Mouse (Mus musculus) hindbrain, embryonic 14.5 days (tissue): ENCODE measurements around the gene Hist1h4f. TPM values are rescaled to one million over a fixed set of nuclear protein-coding genes. Genes with fewer than 3 reads are reported as not detected.
"Not testable (repeated sequence)": the region's sequence is repeated elsewhere in the genome, so short reads cannot be mapped to it uniquely, and the experiment has no call there.

ENCODE experiments used
- ATAC-seq: fragments of 200-750 bp; cut with Nextera tagmentation; 2 replicates; pipeline ENCODE4 v1.8.0; 2017; ENCODE audit warnings: moderate number of reproducible peaks, mild to moderate bottlenecking, moderate TSS enrichment, moderate library complexity; ENCODE audit not compliant: low FRiP score
- DNase-seq: peaks from one replicate; pipeline ENCODE4 v3.0.0-alpha.2; 2015; ENCODE audit warnings: low spot score
- H3K27ac ChIP-seq: fragments of 300-500 bp; sonication (generic); 2 replicates; pipeline ENCODE4 v1.5.1; 2014; ENCODE audit warnings: mild to moderate bottlenecking, moderate library complexity
- H3K27me3 ChIP-seq: fragments of 300-500 bp; sonication (generic); 2 replicates; pipeline ENCODE4 v1.6.1; 2014; ENCODE audit warnings: mild to moderate bottlenecking, low read length, mixed read lengths; ENCODE audit not compliant: control insufficient read depth, insufficient read depth
- H3K36me3 ChIP-seq: fragments of 300-500 bp; sonication (generic); replicated peaks from 2 replicates; pipeline ENCODE4 v1.6.1; 2014; ENCODE audit not compliant: control insufficient read depth, insufficient read depth
- H3K4me1 ChIP-seq: fragments of 300-500 bp; sonication (generic); replicated peaks from 2 replicates; pipeline ENCODE4 v1.6.1; 2014; ENCODE audit warnings: antibody characterized with exemption, low read length, mixed read lengths; ENCODE audit not compliant: control insufficient read depth, insufficient read depth
- H3K4me2 ChIP-seq: fragments of 300-500 bp; sonication (generic); replicated peaks from 2 replicates; pipeline ENCODE4 v1.6.1; 2014; ENCODE audit warnings: mild to moderate bottlenecking, moderate library complexity
- H3K4me3 ChIP-seq: fragments of 300-500 bp; sonication (generic); replicated peaks from 2 replicates; pipeline ENCODE4 v1.5.1; 2014; ENCODE audit warnings: mild to moderate bottlenecking, low read length
- H3K9ac ChIP-seq: fragments of 300-500 bp; sonication (generic); 2 replicates; pipeline ENCODE4 v1.6.1; 2014
- H3K9me3 ChIP-seq: fragments of 300-500 bp; sonication (generic); 2 replicates; pipeline ENCODE4 v1.6.1; 2016; ENCODE audit warnings: low read length; ENCODE audit not compliant: control insufficient read depth
- WGBS: fragments of 180-500 bp; shearing (Covaris S2); extraction: QIAGEN DNeasy Blood & Tissue Kit; methylation state at CpG from one replicate; pipeline ENCODE4 v1.1.7; 2014; 5-methylcytosine and 5-hydroxymethylcytosine counted together
- polyA plus RNA-seq: library from polyadenylated mRNA; unstranded; fragments of >200 nt; fragmentation: Nextera tagmentation; extraction: Ambion mirVana; gene quantifications from 2 replicates; pipeline ENCODE4 v1.2.1, GENCODE M21; 2014

Hist1h4f gene
- polyA plus RNA-seq, 1 experiment from 2014 or later, result not detected

- Histone ChIP-seq H3K4me1 (peaks cover 19% of the 10 kb centered on the region), H3K36me3 (no peaks in the 10 kb centered on the region), H3K27ac (no peak overlapping the region), H3K4me2 (peak overlapping the region; percentile 55), H3K27me3 (no peaks in the 10 kb centered on the region), H3K9ac (no peak overlapping the region), H3K4me3 (no peak overlapping the region), H3K9me3 (no peaks in the 10 kb centered on the region)
- no peak for DNase-seq
- no peak for ATAC-seq
- WGBS, result 79% methylated on average over 3 of the region's 3 CpGs
Observed at GRCm38 (mm10) chr13:23537006-23537710, 14.3 kb downstream of the Hist1h4f start.

- Histone ChIP-seq H3K9ac (no peak overlapping the region), H3K4me1 (peaks cover 22% of the 10 kb centered on the region), H3K4me2 (peak overlapping the region; percentile 55), H3K36me3 (no peaks in the 10 kb centered on the region), H3K27ac (no peak overlapping the region), H3K4me3 (peak overlapping the region; percentile 35), H3K27me3 (no peaks in the 10 kb centered on the region), H3K9me3 (no peaks in the 10 kb centered on the region)
- 26% methylated on average over 7 of the region's 7 CpGs for WGBS
- DNase-seq (no peak), ATAC-seq (no peak)
Observed at GRCm38 (mm10) chr13:23536076-23536822, 15.2 kb downstream of the Hist1h4f start.

DNA sequence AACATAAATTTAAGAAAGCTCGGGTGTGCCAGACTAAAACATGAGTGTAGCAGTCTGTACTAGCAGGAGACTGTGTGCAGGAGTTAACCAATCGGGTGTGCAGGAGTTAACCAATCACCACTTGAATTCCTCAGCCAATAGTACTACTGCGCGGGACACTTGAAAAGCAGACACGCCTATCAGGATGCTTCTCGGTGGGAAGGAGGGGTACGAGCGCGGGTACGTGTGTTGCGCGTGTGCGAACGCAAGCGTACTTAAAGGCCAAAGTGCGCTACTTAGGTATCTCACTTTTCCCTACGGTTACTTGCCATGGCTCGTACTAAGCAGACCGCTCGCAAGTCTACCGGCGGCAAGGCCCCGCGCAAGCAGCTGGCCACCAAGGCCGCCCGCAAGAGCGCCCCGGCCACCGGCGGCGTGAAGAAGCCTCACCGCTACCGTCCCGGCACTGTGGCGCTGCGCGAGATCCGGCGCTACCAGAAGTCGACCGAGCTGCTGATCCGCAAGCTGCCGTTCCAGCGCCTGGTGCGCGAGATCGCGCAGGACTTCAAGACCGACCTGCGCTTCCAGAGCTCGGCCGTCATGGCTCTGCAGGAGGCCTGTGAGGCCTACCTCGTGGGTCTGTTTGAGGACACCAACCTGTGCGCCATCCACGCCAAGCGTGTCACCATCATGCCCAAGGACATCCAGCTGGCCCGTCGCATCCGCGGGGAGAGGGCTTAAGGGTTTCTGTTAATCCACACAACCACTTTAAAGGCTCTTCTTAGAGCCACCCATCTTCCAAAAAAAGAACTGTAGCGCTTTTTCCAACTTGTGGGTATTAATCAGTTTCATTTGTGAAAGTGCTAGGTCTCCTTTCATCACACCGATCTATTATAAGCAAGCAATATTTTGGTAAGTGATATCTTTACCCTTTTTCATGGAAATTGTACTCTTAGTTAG is 16.0 kb downstream of the Hist1h4f start, which contains the start of gene Hist1h3g:
Hist1h3g (plus strand) TSS at position 286 of the 939 bp plus-strand sequence.
- Histone ChIP-seq H3K9ac (peak within 1 kb of the TSS; percentile 36), H3K4me3 (peak within 1 kb of the TSS; percentile 35), H3K4me2 (peak within 1 kb of the TSS; percentile 55), H3K4me1 (peaks cover 22% of the 10 kb centered on the region), H3K27ac (peak within 1 kb of the TSS; percentile 71)
- peak; percentile 95 for DNase-seq
- WGBS, result under 1% methylated on average over 36 of the region's 62 CpGs
- not testable (repeated sequence) for H3K9me3 ChIP-seq, H3K27me3 ChIP-seq, H3K36me3 ChIP-seq
- peak; percentile 92 for ATAC-seq

- Histone ChIP-seq H3K9me3 (no peaks in the 10 kb centered on the region), H3K4me1 (peaks cover 27% of the 10 kb centered on the region), H3K9ac (peak overlapping the region; percentile 36), H3K36me3 (no peaks in the 10 kb centered on the region), H3K4me2 (peak overlapping the region; percentile 55), H3K4me3 (peak overlapping the region; percentile 35), H3K27ac (peak overlapping the region; percentile 71), H3K27me3 (no peaks in the 10 kb centered on the region)
- under 1% methylated on average over 15 of the region's 15 CpGs for WGBS
- ATAC-seq (no peak), DNase-seq (no peak)
Observed at GRCm38 (mm10) chr13:23534368-23535131, 16.9 kb downstream of the Hist1h4f start.

- ATAC-seq, result peak; percentile 44
- H3K4me2 ChIP-seq, result peak within 1 kb of the TSS; percentile 55
- not testable (repeated sequence) for H3K36me3 ChIP-seq, H3K27me3 ChIP-seq, H3K9me3 ChIP-seq
- H3K4me1 ChIP-seq, result peaks cover 29% of the 10 kb centered on the region
- WGBS, result under 1% methylated on average over 24 of the region's 53 CpGs
- H3K4me3 ChIP-seq, result peak within 1 kb of the TSS; percentile 35
- peak; percentile 88 for DNase-seq
- peak within 1 kb of the TSS; percentile 71 for H3K27ac ChIP-seq
- H3K9ac ChIP-seq, result peak within 1 kb of the TSS; percentile 84
Observed at GRCm38 (mm10) chr13:23533560-23534367, 17.7 kb downstream of the Hist1h4f start, which contains the start of gene Hist1h2af. Gene Hist1h2af, plus strand, starts transcription at chr13:23533906.

- ATAC-seq (no peak), DNase-seq (no peak)
- Histone ChIP-seq H3K4me1 (peaks cover 29% of the 10 kb centered on the region), H3K4me3 (peak overlapping the region; percentile 49), H3K4me2 (peak overlapping the region; percentile 55), H3K27ac (peak overlapping the region; percentile 95), H3K27me3 (no peaks in the 10 kb centered on the region), H3K9ac (peak overlapping the region; percentile 84), H3K9me3 (no peaks in the 10 kb centered on the region), H3K36me3 (no peaks in the 10 kb centered on the region)
- WGBS, result 24% methylated on average over 9 of the region's 9 CpGs
Observed at GRCm38 (mm10) chr13:23532262-23533075, 19.0 kb downstream of the Hist1h4f start.

DNA sequence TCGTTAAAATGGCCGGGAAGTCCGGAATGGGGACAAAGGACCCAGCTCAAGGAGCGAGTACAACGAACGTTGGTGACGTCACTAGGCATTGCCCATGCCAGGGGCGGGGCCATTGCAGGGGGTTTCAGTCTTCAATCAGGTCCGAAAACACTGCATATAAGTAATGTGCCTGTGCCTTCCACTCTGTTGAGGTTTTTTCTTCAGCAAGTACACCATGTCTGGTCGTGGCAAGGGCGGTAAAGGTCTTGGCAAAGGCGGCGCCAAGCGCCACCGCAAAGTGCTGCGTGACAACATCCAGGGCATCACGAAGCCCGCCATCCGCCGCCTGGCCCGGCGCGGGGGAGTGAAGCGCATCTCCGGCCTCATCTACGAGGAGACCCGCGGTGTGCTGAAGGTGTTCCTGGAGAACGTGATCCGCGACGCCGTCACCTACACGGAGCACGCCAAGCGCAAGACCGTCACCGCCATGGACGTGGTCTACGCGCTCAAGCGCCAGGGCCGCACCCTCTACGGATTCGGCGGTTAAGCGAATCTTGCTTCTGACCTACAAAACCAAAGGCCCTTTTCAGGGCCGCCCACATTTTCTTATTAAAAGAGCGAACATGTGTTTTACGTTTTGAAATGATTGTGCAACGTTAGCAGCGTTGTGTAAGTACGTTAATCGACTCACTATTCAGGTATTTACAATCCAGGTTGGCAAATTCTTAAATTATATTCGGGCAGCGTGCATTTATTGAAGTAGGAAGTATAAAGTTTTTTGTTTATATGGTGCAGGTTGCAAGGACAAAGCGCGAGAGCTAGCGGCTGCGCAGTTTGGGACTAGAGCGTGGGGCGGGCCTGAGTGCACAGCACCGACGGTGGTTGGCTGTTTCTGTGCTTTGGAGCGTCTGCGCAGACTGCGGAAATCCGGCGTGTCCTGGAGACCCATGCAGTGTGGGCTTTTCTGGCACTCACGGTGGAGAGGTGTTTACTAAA is 20.3 kb downstream of the Hist1h4f start, which contains the start of gene Hist1h4h:
Hist1h4h (plus strand) TSS at position 150 of the 975 bp plus-strand sequence.
- H3K9me3 ChIP-seq, result no peaks in the 10 kb centered on the region
- peak within 1 kb of the TSS; percentile 84 for H3K9ac ChIP-seq
- H3K27me3 ChIP-seq, result no peaks in the 10 kb centered on the region
- peak within 1 kb of the TSS; percentile 55 for H3K4me2 ChIP-seq
- DNase-seq, result peak; percentile 100
- peaks cover 29% of the 10 kb centered on the region for H3K4me1 ChIP-seq
- peak; percentile 87 for ATAC-seq
- WGBS, result under 1% methylated on average over 52 of the region's 70 CpGs
- no peaks in the 10 kb centered on the region for H3K36me3 ChIP-seq
- H3K4me3 ChIP-seq, result peak within 1 kb of the TSS; percentile 49
- H3K27ac ChIP-seq, result peak within 1 kb of the TSS; percentile 95
